Mouse (Mus musculus): ENCODE results near the gene Trim43a. TPM values are rescaled to one million over a fixed set of nuclear protein-coding genes. Genes with fewer than 3 reads are reported as not detected.
"Not testable (repeated sequence)": the region's sequence is repeated elsewhere in the genome, so short reads cannot be mapped to it uniquely, and the experiment has no call there.

Gene Trim43a
- polyA plus RNA-seq (2015; fragmentation: Nextera tagmentation; extraction: Ambion mirVana) = 0.17 TPM in 1 of 2 replicates, not detected in the other

DNA sequence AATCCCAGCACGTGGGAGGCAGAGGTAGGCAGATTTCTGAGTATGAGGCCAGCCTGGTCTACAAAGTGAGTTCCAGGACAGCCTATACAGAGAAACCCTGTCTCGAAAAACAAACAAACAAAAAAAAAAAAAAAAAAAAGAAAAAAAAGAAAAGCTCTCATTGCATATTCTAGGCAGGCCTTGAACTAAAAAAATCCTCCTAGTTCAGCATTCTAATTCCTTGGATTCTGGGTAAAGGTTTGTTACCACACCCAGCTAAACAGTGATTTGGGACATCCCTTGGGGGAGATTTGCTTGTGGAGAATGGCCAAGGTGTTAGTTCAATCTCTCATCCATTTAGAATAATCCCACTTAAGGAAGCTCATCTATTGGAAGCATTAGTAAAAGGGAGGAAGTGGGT, at the start of gene Trim43a:
Gene Trim43a, plus strand, starts transcription at position 301 of the 400 bp plus-strand sequence.
- H3K9ac ChIP-seq; H3K27ac ChIP-seq (replicated peaks); H3K27me3 ChIP-seq; H3K4me3 ChIP-seq; ATAC-seq (ENCODE audit: low read depth); H3K4me2 ChIP-seq; H3K9me3 ChIP-seq; H3K36me3 ChIP-seq; H3K4me1 ChIP-seq (replicated peaks): not testable (repeated sequence)
- 82% methylated on average over 2 of the region's 2 CpGs for WGBS

DNA sequence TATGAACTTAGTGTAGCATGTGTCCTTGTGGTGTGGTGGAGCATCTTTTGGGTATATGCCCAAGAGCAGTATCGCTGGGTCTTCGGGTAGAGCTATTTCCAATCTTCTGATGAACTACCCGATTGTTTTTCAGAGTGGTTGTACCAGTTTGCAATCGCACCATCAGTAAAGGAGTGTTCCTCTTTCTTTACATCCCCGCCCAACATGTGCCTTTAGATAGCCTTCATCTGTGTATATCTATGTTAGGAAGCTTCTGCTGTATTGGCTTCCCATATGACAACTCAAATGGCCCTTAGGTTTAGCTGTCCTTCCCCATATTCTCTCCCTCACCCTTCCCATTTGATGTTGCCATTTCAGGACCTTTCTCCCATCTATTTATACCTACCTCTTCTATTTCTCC, 46.6 kb upstream of the Trim43a start:
- 91% methylated on average over 5 of the region's 5 CpGs for WGBS
- Histone ChIP-seq H3K9me3 (no peaks in the 10 kb centered on the region), H3K27ac (replicated peaks) (no peak overlapping the region), H3K27me3 (no peaks in the 10 kb centered on the region), H3K4me1 (replicated peaks) (no peaks in the 10 kb centered on the region), H3K9ac (no peak overlapping the region), H3K4me3 (no peak overlapping the region), H3K4me2 (no peak overlapping the region), H3K36me3 (no peaks in the 10 kb centered on the region)
- ATAC-seq (ENCODE audit: low read depth) = no peak

DNA sequence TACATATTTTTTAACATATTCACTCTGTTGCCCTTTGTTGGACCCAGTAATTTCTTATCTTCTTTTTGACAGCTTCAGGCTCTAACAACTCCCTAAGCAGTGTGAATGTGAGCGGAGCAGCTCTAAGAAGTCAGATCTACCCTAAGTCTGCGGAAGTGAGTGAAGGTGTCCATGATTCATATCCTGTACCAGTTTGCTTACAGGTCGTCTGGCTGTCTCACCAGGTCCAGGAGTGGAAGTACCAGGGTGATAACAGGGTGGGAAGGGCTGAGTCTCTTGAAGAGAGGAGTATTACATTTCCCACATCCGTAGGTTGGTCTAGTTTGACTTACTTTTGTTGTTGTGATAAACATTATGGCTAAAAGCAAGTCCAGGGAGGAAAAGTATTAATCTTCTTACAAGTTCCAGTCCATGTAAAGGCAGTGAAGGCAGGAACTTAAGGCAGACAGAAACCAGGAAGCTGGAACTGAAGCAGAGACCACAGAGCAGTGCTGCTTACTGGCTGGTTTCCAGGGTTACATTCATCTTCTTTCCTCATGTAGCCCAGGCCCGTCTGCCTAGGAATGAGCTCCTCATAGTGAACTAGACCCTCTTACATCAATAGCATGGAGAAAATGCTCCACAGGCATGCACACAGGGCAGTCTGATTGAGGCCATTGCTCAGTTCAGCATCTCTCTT, 41.0 kb upstream of the Trim43a start:
- Histone ChIP-seq H3K9me3 (no peaks in the 10 kb centered on the region), H3K4me2 (no peak overlapping the region), H3K27ac (replicated peaks) (no peak overlapping the region), H3K36me3 (no peaks in the 10 kb centered on the region), H3K9ac (no peak overlapping the region), H3K4me1 (replicated peaks) (no peaks in the 10 kb centered on the region), H3K27me3 (no peaks in the 10 kb centered on the region), H3K4me3 (no peak overlapping the region)
- no peak for ATAC-seq (ENCODE audit: low read depth)
- WGBS = 73% methylated on average over 5 of the region's 5 CpGs

DNA sequence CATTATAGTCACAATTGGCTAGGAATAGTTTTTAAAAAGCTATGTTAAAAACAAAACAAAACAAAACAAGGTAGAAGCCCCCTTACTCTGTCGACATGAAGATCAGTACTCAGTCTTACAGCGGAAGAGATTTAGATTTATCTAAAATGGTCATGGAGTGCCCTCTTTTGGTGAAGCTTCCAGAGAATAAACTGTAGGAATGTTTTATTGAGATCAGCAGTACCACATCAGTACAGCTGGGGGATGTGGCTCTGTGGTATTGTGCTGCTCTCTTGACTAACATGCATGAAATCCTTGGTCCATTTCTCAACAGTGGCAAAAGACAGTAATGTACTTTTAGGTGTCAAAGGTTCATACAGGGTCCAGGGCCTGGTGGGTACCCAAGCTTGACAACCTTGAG, 37.9 kb upstream of the Trim43a start:
- H3K4me2 ChIP-seq = no peak overlapping the region
- no peaks in the 10 kb centered on the region for H3K9me3 ChIP-seq
- no peak overlapping the region for H3K27ac ChIP-seq (replicated peaks)
- ATAC-seq (ENCODE audit: low read depth) = no peak
- H3K36me3 ChIP-seq = no peaks in the 10 kb centered on the region
- no peak overlapping the region for H3K4me3 ChIP-seq
- H3K27me3 ChIP-seq = no peaks in the 10 kb centered on the region
- 41% methylated on average over 2 of the region's 2 CpGs for WGBS
- 0 out of 2 replicates have a peak, but pooled peaks cover 6% of the 10 kb centered on the region for H3K4me1 ChIP-seq (replicated peaks)
- H3K9ac ChIP-seq = no peak overlapping the region

DNA sequence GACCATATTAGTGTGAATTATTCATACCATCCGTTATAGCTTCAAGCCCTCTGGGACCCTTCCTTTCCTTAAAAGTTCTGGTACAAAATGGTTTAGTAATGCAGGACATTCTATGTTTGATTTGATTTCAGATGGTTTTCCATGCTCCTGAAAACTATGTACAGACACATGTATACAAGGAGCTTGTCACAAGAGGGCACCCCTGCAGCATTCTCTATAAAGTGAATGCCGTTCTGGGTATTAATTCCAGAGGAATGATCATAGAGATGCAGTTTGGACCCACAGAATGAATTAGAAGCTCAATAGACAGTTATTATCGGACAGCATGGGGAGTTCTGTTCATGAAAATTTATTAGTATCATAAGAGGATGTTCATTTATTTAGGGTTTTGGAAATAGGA, 35.2 kb upstream of the Trim43a start:
- Histone ChIP-seq H3K9ac (no peak overlapping the region), H3K27ac (replicated peaks) (no peak overlapping the region), H3K36me3 (no peaks in the 10 kb centered on the region), H3K4me1 (replicated peaks) (peaks cover 25% of the 10 kb centered on the region), H3K4me3 (no peak overlapping the region), H3K27me3 (no peaks in the 10 kb centered on the region), H3K9me3 (no peaks in the 10 kb centered on the region), H3K4me2 (no peak overlapping the region)
- ATAC-seq (ENCODE audit: low read depth) = no peak
- WGBS = 21% methylated on average over 3 of the region's 3 CpGs

DNA sequence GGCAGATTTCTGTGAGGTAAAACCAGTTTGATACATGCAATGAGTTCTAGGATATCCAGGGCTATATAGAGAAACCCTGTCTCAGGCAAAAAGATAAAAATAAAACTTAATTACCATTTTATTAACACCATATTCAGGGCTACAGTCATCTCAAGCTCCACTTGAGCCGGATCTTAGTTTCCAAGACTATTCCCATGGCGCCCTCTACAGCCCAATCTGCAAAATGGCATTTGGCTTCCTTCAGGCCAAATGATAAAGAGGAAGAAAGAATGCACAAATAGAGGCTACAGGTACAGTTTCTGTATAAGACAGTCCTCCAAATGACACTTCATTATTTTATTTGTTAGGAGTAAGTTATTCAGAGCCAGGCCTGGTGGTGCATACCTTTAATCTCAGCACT, 34.5 kb upstream of the Trim43a start:
- Histone ChIP-seq H3K4me3 (no peak overlapping the region), H3K9ac (no peak overlapping the region), H3K9me3 (no peaks in the 10 kb centered on the region), H3K4me1 (replicated peaks) (peaks cover 31% of the 10 kb centered on the region), H3K36me3 (no peaks in the 10 kb centered on the region), H3K27ac (replicated peaks) (no peak overlapping the region), H3K27me3 (no peaks in the 10 kb centered on the region), H3K4me2 (no peak overlapping the region)
- no peak for ATAC-seq (ENCODE audit: low read depth)
- 7% methylated on average over 2 of the region's 2 CpGs for WGBS

DNA sequence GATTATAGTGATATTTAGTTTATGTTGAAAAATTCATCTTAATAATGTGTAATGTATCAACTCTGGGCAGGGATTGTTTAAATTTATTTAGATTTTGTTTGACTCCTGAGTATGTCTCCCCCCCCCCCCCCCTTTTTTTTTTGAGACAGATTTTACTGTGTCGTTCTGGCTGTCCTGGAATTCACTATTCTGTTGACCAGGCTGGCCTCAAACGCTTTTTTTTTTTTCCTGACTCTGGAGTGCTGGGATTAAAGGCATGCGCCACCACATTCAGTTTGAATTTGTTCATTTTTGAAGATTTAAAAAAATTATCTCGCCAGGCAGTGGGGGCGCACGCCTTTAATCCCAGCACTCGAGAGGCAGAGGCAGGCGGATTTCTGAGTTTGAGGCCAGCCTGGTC, 34.0 kb upstream of the Trim43a start:
- WGBS = 67% methylated on average over 8 of the region's 8 CpGs
- ATAC-seq (ENCODE audit: low read depth) = no peak
- Histone ChIP-seq H3K27me3 (no peaks in the 10 kb centered on the region), H3K9me3 (no peaks in the 10 kb centered on the region), H3K4me1 (replicated peaks) (peaks cover 35% of the 10 kb centered on the region), H3K36me3 (peaks cover 4% of the 10 kb centered on the region; the same call in 1 of the 2 replicates), H3K4me2 (no peak overlapping the region), H3K4me3 (no peak overlapping the region), H3K27ac (replicated peaks) (no peak overlapping the region), H3K9ac (no peak overlapping the region)

DNA sequence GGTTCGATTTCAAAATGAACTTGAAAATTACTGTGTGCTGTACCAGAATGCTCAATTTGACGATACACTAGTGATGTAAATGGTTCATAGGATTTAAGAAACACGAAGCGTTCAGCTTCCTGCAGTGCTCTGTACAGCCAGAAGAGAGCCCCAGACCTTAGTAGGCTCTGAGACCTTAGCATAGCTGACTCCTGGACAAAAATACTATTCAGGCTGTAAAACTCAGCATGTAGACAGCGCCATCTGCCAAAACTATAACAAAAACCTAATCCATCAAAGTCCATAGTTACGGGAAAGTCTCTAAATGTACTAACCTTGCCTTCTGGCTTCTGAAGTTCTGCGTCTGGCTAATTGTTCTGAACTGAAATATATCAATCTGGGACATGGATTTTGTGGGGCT, 33.4 kb upstream of the Trim43a start:
- Histone ChIP-seq H3K27me3 (no peaks in the 10 kb centered on the region), H3K9ac (0 out of 2 replicates have a peak overlapping the region, but pooled peaks have one; percentile 82), H3K27ac (replicated peaks) (no peak overlapping the region), H3K36me3 (peaks cover 6% of the 10 kb centered on the region; the same call in 1 of the 2 replicates), H3K4me2 (peak overlapping the region; percentile 70), H3K4me1 (replicated peaks) (peaks cover 35% of the 10 kb centered on the region), H3K4me3 (peak overlapping the region; percentile 58), H3K9me3 (no peaks in the 10 kb centered on the region)
- peak; percentile 69 for ATAC-seq (ENCODE audit: low read depth)
- 24% methylated on average over 7 of the region's 7 CpGs for WGBS

DNA sequence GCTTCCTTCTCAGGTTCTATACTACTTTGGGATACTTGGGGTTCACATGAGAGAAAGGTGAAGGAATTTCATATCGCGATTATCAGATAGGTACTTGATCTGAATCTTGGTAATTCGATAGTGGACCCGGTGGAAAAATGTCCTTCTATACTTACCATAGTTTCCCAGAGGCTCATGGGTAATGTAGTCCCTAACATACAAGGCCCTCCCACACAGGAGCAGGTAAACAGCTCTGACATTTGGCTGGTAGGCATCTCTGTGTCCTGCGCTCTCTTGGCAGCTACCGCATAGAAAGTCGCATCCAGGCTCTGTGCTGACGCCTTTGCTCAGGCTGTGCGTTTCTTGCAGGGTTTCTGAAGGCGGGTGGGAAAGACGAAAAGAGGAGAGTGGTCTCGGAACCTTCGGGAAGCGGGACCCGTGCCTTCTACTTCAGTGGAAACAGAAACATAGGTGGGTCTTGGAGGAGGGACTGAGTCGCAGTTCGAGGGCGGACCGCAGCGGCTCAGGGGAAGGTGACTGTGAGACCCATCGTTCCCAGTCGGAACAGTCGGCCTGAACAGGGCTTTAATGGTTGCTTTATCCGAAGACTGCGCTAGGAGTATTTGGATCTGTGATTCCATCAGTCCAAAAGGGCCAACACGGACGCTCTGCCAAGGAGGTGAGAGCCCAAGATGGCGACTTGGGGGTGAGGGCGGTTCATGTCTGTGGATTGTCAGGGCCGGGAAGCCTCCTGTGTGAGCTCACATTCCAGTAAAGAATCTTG, 32.7 kb upstream of the Trim43a start, which contains the start of gene Zfp949:
Gene Zfp949, plus strand, starts transcription at position 170 of the 763 bp plus-strand sequence.
- no peaks in the 10 kb centered on the region for H3K27me3 ChIP-seq
- under 1% methylated on average over 30 of the region's 30 CpGs for WGBS

DNA sequence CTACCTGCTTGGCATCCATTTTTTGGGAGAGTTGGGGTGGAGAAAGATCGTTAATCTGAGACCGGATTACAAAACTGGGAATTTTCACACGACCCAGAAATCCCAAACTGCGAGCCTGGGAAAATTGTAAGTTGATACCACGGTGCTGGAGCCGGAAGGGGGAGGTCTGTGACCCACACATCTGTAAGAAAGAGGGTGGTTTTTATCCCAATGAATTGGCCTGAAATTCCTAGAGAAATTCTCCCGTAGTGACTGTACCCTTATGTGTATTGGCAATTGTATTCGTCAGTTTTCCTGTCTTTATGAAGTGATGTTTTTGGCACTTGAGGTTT, 32.1 kb upstream of the Trim43a start:
- H3K27me3 ChIP-seq = no peaks in the 10 kb centered on the region
- peak; percentile 21; the same call in 1 of the 2 replicates for ATAC-seq (ENCODE audit: low read depth)
- 8% methylated on average over 8 of the region's 8 CpGs for WGBS
- peaks cover 35% of the 10 kb centered on the region for H3K4me1 ChIP-seq (replicated peaks)
- peak overlapping the region; percentile 70 for H3K4me2 ChIP-seq
- peak overlapping the region; percentile 82 for H3K9ac ChIP-seq
- no peaks in the 10 kb centered on the region for H3K9me3 ChIP-seq
- peak overlapping the region; percentile 58 for H3K4me3 ChIP-seq
- peak overlapping the region; percentile 89 for H3K27ac ChIP-seq (replicated peaks)
- H3K36me3 ChIP-seq = peaks cover 17% of the 10 kb centered on the region

More for the DNA sequence above, 32.7 kb upstream of the Trim43a start, which contains the start of gene Zfp949:
- Histone ChIP-seq H3K4me1 (replicated peaks) (peaks cover 35% of the 10 kb centered on the region), H3K9me3 (no peaks in the 10 kb centered on the region), H3K9ac (peak within 1 kb of the TSS; percentile 82), H3K36me3 (peaks cover 14% of the 10 kb centered on the region), H3K4me2 (peak within 1 kb of the TSS; percentile 70), H3K27ac (replicated peaks) (peak within 1 kb of the TSS; percentile 89), H3K4me3 (peak within 1 kb of the TSS; percentile 58)
- peak; percentile 97 for ATAC-seq (ENCODE audit: low read depth)

DNA sequence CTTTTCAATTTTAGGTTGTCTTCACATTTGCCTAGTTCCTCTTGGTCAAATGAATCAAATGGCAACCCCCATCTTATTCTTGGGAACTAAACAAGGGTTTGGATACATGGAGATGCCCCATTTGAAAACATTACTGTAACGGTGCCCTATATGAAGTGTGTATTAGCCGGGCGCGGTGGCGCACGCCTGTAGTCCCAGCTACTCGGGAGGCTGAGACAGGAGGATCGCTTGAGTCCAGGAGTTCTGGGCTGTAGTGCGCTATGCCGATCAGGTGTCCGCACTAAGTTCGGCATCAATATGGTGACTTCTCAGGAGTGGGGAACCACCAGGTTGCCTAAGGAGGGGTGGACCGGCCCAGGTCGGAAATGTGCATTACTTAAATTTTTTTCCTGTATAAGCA, 27.6 kb upstream of the Trim43a start:
- Histone ChIP-seq H3K4me3 (no peak overlapping the region), H3K9me3 (no peaks in the 10 kb centered on the region), H3K4me1 (replicated peaks) (peaks cover 29% of the 10 kb centered on the region), H3K36me3 (peaks cover 51% of the 10 kb centered on the region), H3K27me3 (no peaks in the 10 kb centered on the region), H3K9ac (no peak overlapping the region), H3K4me2 (no peak overlapping the region), H3K27ac (replicated peaks) (no peak overlapping the region)
- ATAC-seq (ENCODE audit: low read depth) = no peak
- 98% methylated on average over 14 of the region's 14 CpGs for WGBS

DNA sequence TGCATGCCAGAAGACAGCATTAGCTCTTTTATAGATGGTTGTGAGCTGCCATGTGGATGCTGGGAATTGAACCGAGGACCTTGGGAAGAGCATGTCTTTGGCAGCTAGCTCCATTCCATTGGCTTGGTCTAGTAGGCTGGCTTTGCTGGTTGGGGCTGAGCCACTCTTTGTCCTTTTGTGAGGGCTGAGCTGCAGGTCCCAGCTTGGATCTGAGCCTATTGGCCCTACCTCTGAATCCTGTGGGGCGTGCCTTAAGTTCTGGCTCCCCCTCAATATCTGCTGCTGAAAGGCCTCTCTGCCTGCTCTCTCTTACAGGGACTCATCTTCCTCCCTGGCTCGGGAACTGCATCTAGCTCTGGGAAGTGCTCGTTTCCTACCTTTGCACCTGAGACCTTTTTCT, 22.5 kb upstream of the Trim43a start:
- Histone ChIP-seq H3K36me3 (peaks cover 81% of the 10 kb centered on the region), H3K27ac (replicated peaks) (no peak overlapping the region), H3K9me3 (no peaks in the 10 kb centered on the region), H3K4me3 (no peak overlapping the region), H3K27me3 (no peaks in the 10 kb centered on the region), H3K4me1 (replicated peaks) (no peaks in the 10 kb centered on the region), H3K4me2 (no peak overlapping the region), H3K9ac (no peak overlapping the region)
- WGBS = 90% methylated on average over 4 of the region's 4 CpGs
- no peak for ATAC-seq (ENCODE audit: low read depth)
